Mouse (Mus musculus): ENCODE results near the gene Shisa8. TPM values are rescaled to one million over a fixed set of nuclear protein-coding genes. Genes with fewer than 3 reads are reported as not detected.

The Shisa8 gene
- polyA plus RNA-seq, 1 experiment from 2014 or later, result 0.31 TPM

- 45% methylated on average over 8 of the region's 8 CpGs for WGBS (ENCODE audit: insufficient replicate concordance)
- H3K4me1 ChIP-seq, result peaks cover 86% of the 10 kb centered on the region
- peaks cover 19% of the 10 kb centered on the region for H3K36me3 ChIP-seq
- ATAC-seq, result peak; percentile 33; the same call in 1 of the 2 replicates
- H3K9me3 ChIP-seq (replicated peaks), result no peaks in the 10 kb centered on the region
- peak overlapping the region; percentile 96 for H3K27ac ChIP-seq
- H3K27me3 ChIP-seq (replicated peaks), result no peaks in the 10 kb centered on the region
- H3K4me2 ChIP-seq, result peak overlapping the region; percentile 41
- H3K4me3 ChIP-seq, result no peak overlapping the region
- peak overlapping the region; percentile 37 for H3K9ac ChIP-seq
These were observed 47.0 kb downstream of the Shisa8 start for GRCm38 (mm10) chr15:82165332-82166239.

- Histone ChIP-seq H3K4me2 (peak overlapping the region; percentile 65), H3K9ac (peak overlapping the region; percentile 65), H3K27ac (peak overlapping the region; percentile 96), H3K36me3 (peaks cover 9% of the 10 kb centered on the region; the same call in 1 of the 2 replicates), H3K27me3 (replicated peaks) (no peaks in the 10 kb centered on the region), H3K9me3 (replicated peaks) (no peaks in the 10 kb centered on the region), H3K4me1 (peaks cover 97% of the 10 kb centered on the region), H3K4me3 (peak overlapping the region; percentile 24)
- WGBS (ENCODE audit: insufficient replicate concordance), result 25% methylated on average over 7 of the region's 7 CpGs
- peak; percentile 78 for ATAC-seq
These were observed 48.1 kb downstream of the Shisa8 start for GRCm38 (mm10) chr15:82164496-82164895.

- no peaks in the 10 kb centered on the region for H3K9me3 ChIP-seq (replicated peaks)
- peak overlapping the region; percentile 96 for H3K27ac ChIP-seq
- H3K4me1 ChIP-seq, result peaks cover 98% of the 10 kb centered on the region
- H3K4me3 ChIP-seq, result peak overlapping the region; percentile 24
- ATAC-seq, result peak; percentile 81
- 21% methylated on average over 4 of the region's 4 CpGs for WGBS (ENCODE audit: insufficient replicate concordance)
- peaks cover 6% of the 10 kb centered on the region; the same call in 1 of the 2 replicates for H3K36me3 ChIP-seq
- H3K9ac ChIP-seq, result peak overlapping the region; percentile 65
- no peaks in the 10 kb centered on the region for H3K27me3 ChIP-seq (replicated peaks)
- H3K4me2 ChIP-seq, result peak overlapping the region; percentile 65
These were observed 48.6 kb downstream of the Shisa8 start for GRCm38 (mm10) chr15:82164061-82164399.

- peak overlapping the region; percentile 24 for H3K4me3 ChIP-seq
- H3K36me3 ChIP-seq, result peaks cover 6% of the 10 kb centered on the region; the same call in 1 of the 2 replicates
- H3K9me3 ChIP-seq (replicated peaks), result no peaks in the 10 kb centered on the region
- peak overlapping the region; percentile 65 for H3K9ac ChIP-seq
- peaks cover 98% of the 10 kb centered on the region for H3K4me1 ChIP-seq
- no peaks in the 10 kb centered on the region for H3K27me3 ChIP-seq (replicated peaks)
- peak overlapping the region; percentile 65 for H3K4me2 ChIP-seq
- peak overlapping the region; percentile 96 for H3K27ac ChIP-seq
- no peak for ATAC-seq
- WGBS (ENCODE audit: insufficient replicate concordance), result 72% methylated on average over 10 of the region's 10 CpGs
These were observed 49.1 kb downstream of the Shisa8 start for GRCm38 (mm10) chr15:82163356-82164060.

- no peak for ATAC-seq
- WGBS (ENCODE audit: insufficient replicate concordance), result 86% methylated on average over 12 of the region's 12 CpGs
- H3K4me2 ChIP-seq, result no peak overlapping the region
These were observed 50.5 kb downstream of the Shisa8 start for GRCm38 (mm10) chr15:82161965-82162600.

GRCm38 (mm10) chr15:82160731-82161640, 51.6 kb downstream of the Shisa8 start:
- Histone ChIP-seq H3K36me3 (peaks cover 11% of the 10 kb centered on the region; the same call in 1 of the 2 replicates), H3K4me2 (no peak overlapping the region), H3K27ac (0 out of 2 replicates have a peak overlapping the region, but pooled peaks have one; percentile 96), H3K9ac (peak overlapping the region; percentile 22; the same call in 1 of the 2 replicates), H3K4me1 (peaks cover 100% of the 10 kb centered on the region), H3K4me3 (no peak overlapping the region), H3K9me3 (replicated peaks) (no peaks in the 10 kb centered on the region), H3K27me3 (replicated peaks) (no peaks in the 10 kb centered on the region)
- 65% methylated on average over 11 of the region's 11 CpGs for WGBS (ENCODE audit: insufficient replicate concordance)
- ATAC-seq, result no peak

More at GRCm38 (mm10) chr15:82161965-82162600, 50.5 kb downstream of the Shisa8 start:
- Histone ChIP-seq H3K4me1 (peaks cover 100% of the 10 kb centered on the region), H3K27me3 (replicated peaks) (no peaks in the 10 kb centered on the region), H3K36me3 (peaks cover 11% of the 10 kb centered on the region; the same call in 1 of the 2 replicates), H3K27ac (peak overlapping the region; percentile 96), H3K9me3 (replicated peaks) (no peaks in the 10 kb centered on the region), H3K4me3 (no peak overlapping the region), H3K9ac (no peak overlapping the region)

GRCm38 (mm10) chr15:82159471-82159870, 53.1 kb downstream of the Shisa8 start:
- peaks cover 11% of the 10 kb centered on the region; the same call in 1 of the 2 replicates for H3K36me3 ChIP-seq
- H3K9ac ChIP-seq, result no peak overlapping the region
- peaks cover 100% of the 10 kb centered on the region for H3K4me1 ChIP-seq
- no peaks in the 10 kb centered on the region for H3K27me3 ChIP-seq (replicated peaks)
- no peak overlapping the region for H3K4me2 ChIP-seq
- H3K9me3 ChIP-seq (replicated peaks), result no peaks in the 10 kb centered on the region
- 83% methylated on average over 9 of the region's 9 CpGs for WGBS (ENCODE audit: insufficient replicate concordance)
- no peak overlapping the region for H3K4me3 ChIP-seq
- H3K27ac ChIP-seq, result no peak overlapping the region
- no peak for ATAC-seq

- no peak overlapping the region for H3K4me2 ChIP-seq
- ATAC-seq, result no peak
- WGBS (ENCODE audit: insufficient replicate concordance), result 69% methylated on average over 17 of the region's 17 CpGs
- no peak overlapping the region for H3K9ac ChIP-seq
- H3K9me3 ChIP-seq (replicated peaks), result no peaks in the 10 kb centered on the region
- no peaks in the 10 kb centered on the region for H3K27me3 ChIP-seq (replicated peaks)
- peaks cover 100% of the 10 kb centered on the region for H3K4me1 ChIP-seq
- peaks cover 11% of the 10 kb centered on the region; the same call in 1 of the 2 replicates for H3K36me3 ChIP-seq
- peak overlapping the region; percentile 31; the same call in 1 of the 2 replicates for H3K27ac ChIP-seq
- no peak overlapping the region for H3K4me3 ChIP-seq
These were observed 54.2 kb downstream of the Shisa8 start for GRCm38 (mm10) chr15:82158243-82159035.

- Histone ChIP-seq H3K27ac (peak overlapping the region; percentile 10; the same call in 1 of the 2 replicates), H3K9me3 (replicated peaks) (no peaks in the 10 kb centered on the region), H3K9ac (no peak overlapping the region), H3K4me2 (no peak overlapping the region), H3K27me3 (replicated peaks) (no peaks in the 10 kb centered on the region), H3K4me3 (no peak overlapping the region), H3K36me3 (peaks cover 19% of the 10 kb centered on the region), H3K4me1 (peaks cover 98% of the 10 kb centered on the region)
- WGBS (ENCODE audit: insufficient replicate concordance), result 24% methylated on average over 10 of the region's 10 CpGs
- ATAC-seq, result no peak
These were observed 55.7 kb downstream of the Shisa8 start for GRCm38 (mm10) chr15:82156902-82157301.

- H3K4me3 ChIP-seq, result no peak overlapping the region
- 49% methylated on average over 6 of the region's 6 CpGs for WGBS (ENCODE audit: insufficient replicate concordance)
- H3K27ac ChIP-seq, result no peak overlapping the region
- H3K9ac ChIP-seq, result peak overlapping the region; percentile 1; the same call in 1 of the 2 replicates
- no peaks in the 10 kb centered on the region for H3K27me3 ChIP-seq (replicated peaks)
- ATAC-seq, result no peak
- H3K9me3 ChIP-seq (replicated peaks), result no peaks in the 10 kb centered on the region
- H3K4me2 ChIP-seq, result no peak overlapping the region
- H3K4me1 ChIP-seq, result peaks cover 96% of the 10 kb centered on the region
- H3K36me3 ChIP-seq, result peaks cover 22% of the 10 kb centered on the region
These were observed 56.3 kb downstream of the Shisa8 start for GRCm38 (mm10) chr15:82156298-82156697.

All from liver, embryonic 12.5 days (tissue).